ENCODE assay signal across 20 mouse cellular contexts in the genomic region with DNA sequence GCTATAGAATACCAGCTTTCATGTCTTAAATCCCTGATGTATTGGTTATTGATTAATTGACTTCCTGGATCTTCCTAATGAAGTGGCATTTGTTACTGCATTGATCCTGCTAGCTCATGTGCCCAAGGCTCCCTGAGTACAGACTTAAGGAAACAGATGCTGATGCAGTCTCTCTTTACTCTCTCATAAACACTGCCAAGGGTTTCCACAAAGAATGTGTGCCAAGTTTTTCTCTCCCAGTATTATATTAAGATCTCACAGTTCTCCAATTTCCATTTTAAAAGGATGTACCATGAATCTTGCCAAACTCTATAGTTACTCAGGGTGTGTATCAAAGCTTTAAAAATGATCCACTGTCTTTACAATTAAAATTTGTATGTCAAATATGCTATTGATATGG. TPM values are rescaled to one million over a fixed set of nuclear protein-coding genes. Genes with fewer than 3 reads are reported as not detected.
DNase-seq lines count a peak whose midpoint lies in the region; ATAC-seq and TF ChIP-seq lines count a peak whose summit lies in the region.
"Had no signal": no experiment of that assay in that cellular context is flagged by ENCODE, and none has a peak within 500 bp of the region (broad histone marks: within the 10 kb centered on the region; RNA-seq: fewer than 3 reads in every experiment).

No protein-coding gene starts in this region.

- TF ChIP-seq POLR2A in brain, embryonic 14.5 days (IDR thresholded peaks at IDR 0.05; ENCODE audit: borderline replicate concordance, extremely low read depth, insufficient read depth, insufficient read length, poor library complexity, severe bottlenecking), result no peak

- 0 out of 2 replicates have a peak, but pooled peaks cover 3% of the 10 kb centered on the region for H3K27me3 ChIP-seq in forebrain, embryonic 16.5 days (replicated peaks; ENCODE audit: control insufficient read depth, insufficient read depth, low read length)
- H3K27me3 ChIP-seq in forebrain, postnatal 0 days (ENCODE audit: insufficient read depth, low read length), result no peaks in the 10 kb centered on the region
- no peaks in the 10 kb centered on the region for H3K27me3 ChIP-seq in neural tube, embryonic 15.5 days (replicated peaks)

- H3K4me2 ChIP-seq in forebrain, embryonic 16.5 days (ENCODE audit: low read length), result no peak overlapping the region
- no peak overlapping the region for H3K4me2 ChIP-seq in forebrain, postnatal 0 days (ENCODE audit: low read depth)
- H3K4me2 ChIP-seq in neural tube, embryonic 15.5 days, result no peak overlapping the region
- H3K4me2 ChIP-seq: embryonic facial prominence, embryonic 13.5 days; embryonic facial prominence, embryonic 15.5 days; forebrain, embryonic 13.5 days had no signal

- no peak overlapping the region for H3K27ac ChIP-seq in forebrain, embryonic 16.5 days (ENCODE audit: low read length)
- H3K27ac ChIP-seq in forebrain, postnatal 0 days (ENCODE audit: low read depth, low read length), result no peak overlapping the region
- no peak overlapping the region for H3K27ac ChIP-seq in neural tube, embryonic 15.5 days (replicated peaks)
- H3K27ac ChIP-seq: embryonic facial prominence, embryonic 13.5 days; embryonic facial prominence, embryonic 15.5 days; forebrain, embryonic 10.5 days; forebrain, embryonic 13.5 days had no signal

- ATAC-seq in forebrain, embryonic 16.5 days, result peak; percentile 57; the same call in 1 of the 2 replicates
- no peak for ATAC-seq in forebrain, postnatal 0 days
- ATAC-seq in neural tube, embryonic 15.5 days (ENCODE audit: low FRiP score), result no peak
- ATAC-seq: forebrain, embryonic 13.5 days had no signal

- no peak overlapping the region for H3K4me3 ChIP-seq in forebrain, embryonic 16.5 days (replicated peaks; ENCODE audit: low read length)
- H3K4me3 ChIP-seq in forebrain, postnatal 0 days (ENCODE audit: low read depth, low read length), result no peak overlapping the region
- H3K4me3 ChIP-seq in neural tube, embryonic 15.5 days (replicated peaks), result no peak overlapping the region
- H3K4me3 ChIP-seq: embryonic facial prominence, embryonic 13.5 days; embryonic facial prominence, embryonic 15.5 days; erythroblast, embryonic 14.5 days; forebrain, embryonic 10.5 days; forebrain, embryonic 13.5 days had no signal

- no peaks in the 10 kb centered on the region for H3K36me3 ChIP-seq in forebrain, embryonic 16.5 days (ENCODE audit: control insufficient read depth, insufficient read depth)
- H3K36me3 ChIP-seq in forebrain, postnatal 0 days (ENCODE audit: insufficient read depth), result no peaks in the 10 kb centered on the region
- H3K36me3 ChIP-seq in neural tube, embryonic 15.5 days, result no peaks in the 10 kb centered on the region
- H3K36me3 ChIP-seq: embryonic facial prominence, embryonic 13.5 days; embryonic facial prominence, embryonic 15.5 days; forebrain, embryonic 10.5 days had no signal

- no peak for DNase-seq in forebrain, postnatal 0 days
- peak; percentile 36 for DNase-seq in brain, adult 2 months (ENCODE audit: low read depth, low spot score)
- DNase-seq in brain, embryonic 14.5 days (ENCODE audit: low read depth), result peak; percentile 30
- DNase-seq: adrenal gland, adult 2 months; adrenal gland, postnatal 10 days; adrenal gland, postnatal 25 days; cerebellum, adult 11 months; cerebellum, adult 18-20 months; cerebellum, adult 8-10 months; cerebellum, adult 9-11 months; cerebellum, postnatal 14 days; cerebellum, postnatal 36 days; embryo, embryonic 11 days had no signal

- H3K9me3 ChIP-seq in forebrain, embryonic 16.5 days (ENCODE audit: control insufficient read depth, low read length), result no peaks in the 10 kb centered on the region
- no peaks in the 10 kb centered on the region for H3K9me3 ChIP-seq in forebrain, postnatal 0 days (ENCODE audit: low read length)
- H3K9me3 ChIP-seq in neural tube, embryonic 15.5 days (replicated peaks), result no peaks in the 10 kb centered on the region
- H3K9me3 ChIP-seq: embryonic facial prominence, embryonic 13.5 days; embryonic facial prominence, embryonic 15.5 days; forebrain, embryonic 10.5 days; forebrain, embryonic 13.5 days had no signal

- no peak for TF ChIP-seq CTCF in forebrain, postnatal 0 days (IDR thresholded peaks at IDR 0.05; ENCODE audit: low read depth)
- TF ChIP-seq CTCF in brain, embryonic 14.5 days (IDR thresholded peaks at IDR 0.05; ENCODE audit: borderline replicate concordance, extremely low read depth, insufficient read depth, insufficient read length), result no peak

- no peak overlapping the region for H3K9ac ChIP-seq in forebrain, embryonic 16.5 days (replicated peaks; ENCODE audit: low read depth, low read length)
- no peak overlapping the region for H3K9ac ChIP-seq in forebrain, postnatal 0 days
- H3K9ac ChIP-seq in neural tube, embryonic 15.5 days (replicated peaks), result no peak overlapping the region
- H3K9ac ChIP-seq: embryonic facial prominence, embryonic 13.5 days; embryonic facial prominence, embryonic 15.5 days; forebrain, embryonic 13.5 days had no signal

- H3K4me1 ChIP-seq in forebrain, embryonic 16.5 days (replicated peaks; ENCODE audit: control insufficient read depth, insufficient read depth, low read length), result no peaks in the 10 kb centered on the region
- no peaks in the 10 kb centered on the region for H3K4me1 ChIP-seq in forebrain, postnatal 0 days (ENCODE audit: insufficient read depth)
- H3K4me1 ChIP-seq in neural tube, embryonic 15.5 days, result no peaks in the 10 kb centered on the region
- H3K4me1 ChIP-seq: embryonic facial prominence, embryonic 13.5 days; embryonic facial prominence, embryonic 15.5 days had no signal

RNA-seq across cellular contexts. Expression of a gene that starts 8.3 kb away (rescaled TPM):
- polyA plus RNA-seq in forebrain, embryonic 16.5 days (2015; fragmentation: Nextera tagmentation; extraction: Ambion mirVana), result 522 and 568 TPM in 2 replicates
- 219 and 271 TPM in 2 replicates for total RNA-seq in forebrain, postnatal 0 days (2014; rRNA removed)
- polyA plus RNA-seq in forebrain, postnatal 0 days (2015; fragmentation: Nextera tagmentation; extraction: Ambion mirVana), result 782 and 828 TPM in 2 replicates
- polyA plus RNA-seq in brain, embryonic 14.5 days (2012; rRNA removed), result 619 and 631 TPM in 2 replicates
- 733 and 798 TPM in 2 replicates for polyA plus RNA-seq in neural tube, embryonic 15.5 days (2015; fragmentation: Nextera tagmentation; extraction: Ambion mirVana)

RNA-seq across cellular contexts. Expression of a gene that starts 33.5 kb away (rescaled TPM):
- 290 and 303 TPM in 2 replicates for polyA plus RNA-seq in forebrain, embryonic 16.5 days (2015; fragmentation: Nextera tagmentation; extraction: Ambion mirVana)
- 182 and 203 TPM in 2 replicates for total RNA-seq in forebrain, postnatal 0 days (2014; rRNA removed)
- polyA plus RNA-seq in forebrain, postnatal 0 days (2015; fragmentation: Nextera tagmentation; extraction: Ambion mirVana), result 263 and 323 TPM in 2 replicates
- polyA plus RNA-seq in brain, embryonic 14.5 days (2012; rRNA removed), result 194 and 222 TPM in 2 replicates
- 252 and 274 TPM in 2 replicates for polyA plus RNA-seq in neural tube, embryonic 15.5 days (2015; fragmentation: Nextera tagmentation; extraction: Ambion mirVana)
